Mouse (Mus musculus): Measurements from ENCODE around the gene Gadd45a. TPM values are rescaled to one million over a fixed set of nuclear protein-coding genes. Genes with fewer than 3 reads are reported as not detected.

The Gadd45a gene
- total and polyA plus RNA-seq, 3 experiments, result 12.5 to 26.2 (median 19.5) TPM

- Histone ChIP-seq H3K36me3 (replicated peaks in 1 of 2; ENCODE audit: control insufficient read depth in 1 of 2, insufficient read depth in 1 of 2, low read length in 1 of 2) (peaks cover 4 to 7% of the 10 kb centered on the region in 2 experiments), H3K4me3 (replicated peaks in 1 of 3; ENCODE audit: low read depth in 2 of 3, low read length in 2 of 3, poor library complexity in 1 of 3) (no peak overlapping the region), H3K27me3 (replicated peaks) (no peaks in the 10 kb centered on the region), H3K79me2 (replicated peaks; ENCODE audit: control insufficient read depth, extremely low read depth, insufficient read depth, poor library complexity, severe bottlenecking) (no peaks in the 10 kb centered on the region; the same call in 1 of the 2 replicates), H3K4me2 (ENCODE audit: insufficient read depth, low read depth, poor library complexity, severe bottlenecking) (no peak overlapping the region), H3K9ac (ENCODE audit: insufficient read depth, low read depth) (no peak overlapping the region), H3K4me1 (ENCODE audit: control insufficient read depth in 1 of 2, insufficient read depth in 2 of 2) (peaks cover 7 to 35% of the 10 kb centered on the region in 2 experiments), H3K9me3 (replicated peaks; ENCODE audit: low read length) (no peaks in the 10 kb centered on the region), H3K27ac (ENCODE audit: insufficient read depth, low read depth) (no peak overlapping the region)
- dilution Hi-C loops (cut with MboI; ENCODE audit: extremely low pct_ligation_motif_present, extremely low pct_unique_long_range_greater_than_20kb, low sequenced_read_pairs), result no loop called here
- in situ Hi-C loops (cut with MboI; ENCODE audit: low pct_ligation_motif_present, low pct_unique_long_range_greater_than_20kb, low sequenced_read_pairs), result no loop called here
- no peak for DNase-seq (ENCODE audit: extremely low read depth)
- no peak for TF ChIP-seq ZKSCAN1 (IDR thresholded peaks at IDR 0.05; ENCODE audit: borderline replicate concordance, low read depth, low read length)
Observed at GRCm38 (mm10) chr6:67030846-67031245, 6.4 kb downstream of the Gadd45a start.

GRCm38 (mm10) chr6:67030416-67030815 is 6.8 kb downstream of the Gadd45a start:
- no peak overlapping the region for H3K27ac ChIP-seq (ENCODE audit: insufficient read depth, low read depth)

GRCm38 (mm10) chr6:67029987-67030386 is 7.3 kb downstream of the Gadd45a start:
- H3K9me3 ChIP-seq (replicated peaks; ENCODE audit: low read length), result no peaks in the 10 kb centered on the region
- in situ Hi-C loops (cut with MboI; ENCODE audit: low pct_ligation_motif_present, low pct_unique_long_range_greater_than_20kb, low sequenced_read_pairs) (loop anchor here (5.0 kb wide), 1 partner anchor 63 kb away; no protein-coding TSS in a partner anchor), dilution Hi-C loops (cut with MboI; ENCODE audit: extremely low pct_ligation_motif_present, extremely low pct_unique_long_range_greater_than_20kb, low sequenced_read_pairs) (no loop called here)
- no peak for DNase-seq (ENCODE audit: extremely low read depth)
- TF ChIP-seq JUN (IDR thresholded peaks at IDR 0.05; ENCODE audit: insufficient read depth, low read depth, low read length), result no peak
- no peak for TF ChIP-seq SIN3A (IDR thresholded peaks at IDR 0.05; ENCODE audit: low read length)
- TF ChIP-seq PAX5 (IDR thresholded peaks at IDR 0.05; ENCODE audit: low read length), result no peak
- TF ChIP-seq MXI1 (IDR thresholded peaks at IDR 0.05; ENCODE audit: low read depth, low read length), result no peak
- no peak for TF ChIP-seq E2F4 (IDR thresholded peaks at IDR 0.05; ENCODE audit: insufficient replicate concordance, low read depth, low read length)
- no peak for TF ChIP-seq POLR2AphosphoS2 (IDR thresholded peaks at IDR 0.05; ENCODE audit: low read depth, low read length)
- TF ChIP-seq GABPA (IDR thresholded peaks at IDR 0.05; ENCODE audit: insufficient replicate concordance, low read depth, low read length), result no peak
- TF ChIP-seq MAFK (IDR thresholded peaks at IDR 0.05; ENCODE audit: insufficient replicate concordance, low read length), result no peak
- TF ChIP-seq RAD21 (IDR thresholded peaks at IDR 0.05; ENCODE audit: low read depth, low read length), result no peak
- H3K79me2 ChIP-seq (replicated peaks; ENCODE audit: control insufficient read depth, extremely low read depth, insufficient read depth, poor library complexity, severe bottlenecking), result no peaks in the 10 kb centered on the region; the same call in 1 of the 2 replicates
- H3K36me3 ChIP-seq (replicated peaks in 1 of 2; ENCODE audit: control insufficient read depth in 1 of 2, insufficient read depth in 1 of 2, low read length in 1 of 2), result peaks cover 4 to 5% of the 10 kb centered on the region in 2 experiments
- H3K27me3 ChIP-seq (replicated peaks), result no peaks in the 10 kb centered on the region
- H3K4me3 ChIP-seq (replicated peaks in 1 of 3; ENCODE audit: low read depth in 2 of 3, low read length in 2 of 3, poor library complexity in 1 of 3), result no peak overlapping the region
- no peak overlapping the region for H3K9ac ChIP-seq (ENCODE audit: insufficient read depth, low read depth)
- no peak overlapping the region for H3K27ac ChIP-seq (ENCODE audit: insufficient read depth, low read depth)
- no peak overlapping the region for H3K4me2 ChIP-seq (ENCODE audit: insufficient read depth, low read depth, poor library complexity, severe bottlenecking)
- peaks cover 7 to 35% of the 10 kb centered on the region in 2 experiments for H3K4me1 ChIP-seq (ENCODE audit: control insufficient read depth in 1 of 2, insufficient read depth in 2 of 2)

More at GRCm38 (mm10) chr6:67030416-67030815, 6.8 kb downstream of the Gadd45a start:
- DNase-seq (ENCODE audit: extremely low read depth), result no peak
- no peak overlapping the region for H3K4me3 ChIP-seq (replicated peaks in 1 of 3; ENCODE audit: low read depth in 2 of 3, low read length in 2 of 3, poor library complexity in 1 of 3)
- H3K4me1 ChIP-seq (ENCODE audit: control insufficient read depth in 1 of 2, insufficient read depth in 2 of 2), result peaks cover 7 to 35% of the 10 kb centered on the region in 2 experiments
- H3K79me2 ChIP-seq (replicated peaks; ENCODE audit: control insufficient read depth, extremely low read depth, insufficient read depth, poor library complexity, severe bottlenecking), result no peaks in the 10 kb centered on the region; the same call in 1 of the 2 replicates
- no peak overlapping the region for H3K9ac ChIP-seq (ENCODE audit: insufficient read depth, low read depth)
- H3K27me3 ChIP-seq (replicated peaks), result no peaks in the 10 kb centered on the region
- peaks cover 4 to 7% of the 10 kb centered on the region in 2 experiments for H3K36me3 ChIP-seq (replicated peaks in 1 of 2; ENCODE audit: control insufficient read depth in 1 of 2, insufficient read depth in 1 of 2, low read length in 1 of 2)
- dilution Hi-C loops (cut with MboI; ENCODE audit: extremely low pct_ligation_motif_present, extremely low pct_unique_long_range_greater_than_20kb, low sequenced_read_pairs), result no loop called here
- TF ChIP-seq USF1 (IDR thresholded peaks at IDR 0.05; ENCODE audit: low read depth, low read length), result no peak
- TF ChIP-seq SMC3 (IDR thresholded peaks at IDR 0.05; ENCODE audit: low read depth, low read length), result no peak
- no peak for TF ChIP-seq NRF1 (IDR thresholded peaks at IDR 0.05; ENCODE audit: low read depth, low read length)
- no peak for TF ChIP-seq ETS1 (conservative IDR thresholded peaks at IDR 0.05; ENCODE audit: low read depth, low read length)
- TF ChIP-seq USF2 (conservative IDR thresholded peaks at IDR 0.05; ENCODE audit: low read depth, low read length), result no peak
- TF ChIP-seq CHD1 (IDR thresholded peaks at IDR 0.05; ENCODE audit: low read depth, low read length), result no peak
- TF ChIP-seq RAD21 (IDR thresholded peaks at IDR 0.05; ENCODE audit: low read depth, low read length), result no peak
- TF ChIP-seq MEF2A (IDR thresholded peaks at IDR 0.05; ENCODE audit: borderline replicate concordance, low read depth, low read length), result no peak
- no peak for TF ChIP-seq MAFK (IDR thresholded peaks at IDR 0.05; ENCODE audit: insufficient replicate concordance, low read length)
- no peak for TF ChIP-seq GABPA (IDR thresholded peaks at IDR 0.05; ENCODE audit: insufficient replicate concordance, low read depth, low read length)
- no peak overlapping the region for H3K4me2 ChIP-seq (ENCODE audit: insufficient read depth, low read depth, poor library complexity, severe bottlenecking)
- no peaks in the 10 kb centered on the region for H3K9me3 ChIP-seq (replicated peaks; ENCODE audit: low read length)
- in situ Hi-C loops (cut with MboI; ENCODE audit: low pct_ligation_motif_present, low pct_unique_long_range_greater_than_20kb, low sequenced_read_pairs), result no loop called here
